Mouse (Mus musculus): ENCODE results near the gene Hoxd1. TPM values are rescaled to one million over a fixed set of nuclear protein-coding genes. Genes with fewer than 3 reads are reported as not detected.

The Hoxd1 gene
- polyA plus RNA-seq, 1 experiment, result not detected

GRCm38 (mm10) chr2:74753711-74754110, 9.1 kb upstream of the Hoxd1 start:
- Histone ChIP-seq H3K36me3 (replicated peaks; ENCODE audit: low read length) (no peaks in the 10 kb centered on the region), H3K9me3 (peaks cover 19% of the 10 kb centered on the region), H3K27me3 (replicated peaks) (peaks cover 86% of the 10 kb centered on the region), H3K4me3 (replicated peaks) (no peak overlapping the region), H3K4me1 (peaks cover 21% of the 10 kb centered on the region)
- no peak for TF ChIP-seq GATA1 (IDR thresholded peaks at IDR 0.05; ENCODE audit: borderline replicate concordance, low read length)
- TF ChIP-seq FLI1 (IDR thresholded peaks at IDR 0.05; ENCODE audit: low read length), result no peak

GRCm38 (mm10) chr2:74760146-74760545, 2.6 kb upstream of the Hoxd1 start:
- TF ChIP-seq GATA1 (IDR thresholded peaks at IDR 0.05; ENCODE audit: borderline replicate concordance, low read length) (no peak), FLI1 (IDR thresholded peaks at IDR 0.05; ENCODE audit: low read length) (no peak)
- H3K4me3 ChIP-seq (replicated peaks), result no peak overlapping the region
- peaks cover 14% of the 10 kb centered on the region for H3K4me1 ChIP-seq
- H3K27me3 ChIP-seq (replicated peaks), result peaks cover 76% of the 10 kb centered on the region
- 0 out of 2 replicates have a peak, but pooled peaks cover 5% of the 10 kb centered on the region for H3K9me3 ChIP-seq
- no peaks in the 10 kb centered on the region for H3K36me3 ChIP-seq (replicated peaks; ENCODE audit: low read length)

- Histone ChIP-seq H3K9me3 (0 out of 2 replicates have a peak, but pooled peaks cover 5% of the 10 kb centered on the region), H3K36me3 (replicated peaks; ENCODE audit: low read length) (no peaks in the 10 kb centered on the region), H3K27me3 (replicated peaks) (peaks cover 79% of the 10 kb centered on the region), H3K4me3 (replicated peaks) (no peak overlapping the region), H3K4me1 (peaks cover 14% of the 10 kb centered on the region)
- TF ChIP-seq FLI1 (IDR thresholded peaks at IDR 0.05; ENCODE audit: low read length), result no peak
- no peak for TF ChIP-seq GATA1 (IDR thresholded peaks at IDR 0.05; ENCODE audit: borderline replicate concordance, low read length)
These were observed 839 bp upstream of the Hoxd1 start for GRCm38 (mm10) chr2:74761941-74762340.

GRCm38 (mm10) chr2:74763245-74763735, 510 bp downstream of the Hoxd1 start:
- no peak for TF ChIP-seq FLI1 (IDR thresholded peaks at IDR 0.05; ENCODE audit: low read length)
- no peak for TF ChIP-seq GATA1 (IDR thresholded peaks at IDR 0.05; ENCODE audit: borderline replicate concordance, low read length)
- no peaks in the 10 kb centered on the region for H3K36me3 ChIP-seq (replicated peaks; ENCODE audit: low read length)
- H3K27me3 ChIP-seq (replicated peaks), result peaks cover 73% of the 10 kb centered on the region
- peak overlapping the region; percentile 88 for H3K4me3 ChIP-seq (replicated peaks)
- H3K9me3 ChIP-seq, result 0 out of 2 replicates have a peak, but pooled peaks cover 5% of the 10 kb centered on the region
- peaks cover 14% of the 10 kb centered on the region for H3K4me1 ChIP-seq

- no peak for TF ChIP-seq FLI1 (IDR thresholded peaks at IDR 0.05; ENCODE audit: low read length)
- TF ChIP-seq GATA1 (IDR thresholded peaks at IDR 0.05; ENCODE audit: borderline replicate concordance, low read length), result no peak
- Histone ChIP-seq H3K9me3 (0 out of 2 replicates have a peak, but pooled peaks cover 5% of the 10 kb centered on the region), H3K27me3 (replicated peaks) (peaks cover 73% of the 10 kb centered on the region), H3K4me3 (replicated peaks) (no peak overlapping the region), H3K36me3 (replicated peaks; ENCODE audit: low read length) (no peaks in the 10 kb centered on the region), H3K4me1 (peaks cover 14% of the 10 kb centered on the region)
These were observed 1.2 kb downstream of the Hoxd1 start for GRCm38 (mm10) chr2:74763976-74764375.

- H3K9me3 ChIP-seq, result peaks cover 4% of the 10 kb centered on the region; the same call in 1 of the 2 replicates
- H3K36me3 ChIP-seq (replicated peaks; ENCODE audit: low read length), result no peaks in the 10 kb centered on the region
- H3K4me1 ChIP-seq, result no peaks in the 10 kb centered on the region
- TF ChIP-seq FLI1 (IDR thresholded peaks at IDR 0.05; ENCODE audit: low read length) (no peak), GATA1 (IDR thresholded peaks at IDR 0.05; ENCODE audit: borderline replicate concordance, low read length) (no peak)
- peaks cover 25% of the 10 kb centered on the region for H3K27me3 ChIP-seq (replicated peaks)
- H3K4me3 ChIP-seq (replicated peaks), result no peak overlapping the region
These were observed 11.6 kb downstream of the Hoxd1 start for GRCm38 (mm10) chr2:74774359-74774758.

GRCm38 (mm10) chr2:74777536-74778275, 14.9 kb downstream of the Hoxd1 start:
- Histone ChIP-seq H3K4me3 (replicated peaks) (no peak overlapping the region), H3K9me3 (no peaks in the 10 kb centered on the region), H3K27me3 (replicated peaks) (peaks cover 16% of the 10 kb centered on the region), H3K36me3 (replicated peaks; ENCODE audit: low read length) (no peaks in the 10 kb centered on the region), H3K4me1 (no peaks in the 10 kb centered on the region)
- TF ChIP-seq FLI1 (IDR thresholded peaks at IDR 0.05; ENCODE audit: low read length), result no peak
- no peak for TF ChIP-seq GATA1 (IDR thresholded peaks at IDR 0.05; ENCODE audit: borderline replicate concordance, low read length)

GRCm38 (mm10) chr2:74781386-74781785, 18.6 kb downstream of the Hoxd1 start:
- no peak for TF ChIP-seq GATA1 (IDR thresholded peaks at IDR 0.05; ENCODE audit: borderline replicate concordance, low read length)
- no peak for TF ChIP-seq FLI1 (IDR thresholded peaks at IDR 0.05; ENCODE audit: low read length)
- Histone ChIP-seq H3K36me3 (replicated peaks; ENCODE audit: low read length) (no peaks in the 10 kb centered on the region), H3K27me3 (replicated peaks) (peaks cover 16% of the 10 kb centered on the region), H3K4me1 (no peaks in the 10 kb centered on the region), H3K9me3 (no peaks in the 10 kb centered on the region), H3K4me3 (replicated peaks) (no peak overlapping the region)

- no peaks in the 10 kb centered on the region for H3K36me3 ChIP-seq (replicated peaks; ENCODE audit: low read length)
- no peak for TF ChIP-seq GATA1 (IDR thresholded peaks at IDR 0.05; ENCODE audit: borderline replicate concordance, low read length)
- TF ChIP-seq FLI1 (IDR thresholded peaks at IDR 0.05; ENCODE audit: low read length), result no peak
- no peak overlapping the region for H3K4me3 ChIP-seq (replicated peaks)
- H3K27me3 ChIP-seq (replicated peaks), result peaks cover 14% of the 10 kb centered on the region
- H3K9me3 ChIP-seq, result no peaks in the 10 kb centered on the region
- no peaks in the 10 kb centered on the region for H3K4me1 ChIP-seq
These were observed 32.8 kb downstream of the Hoxd1 start for GRCm38 (mm10) chr2:74795531-74795930.

GRCm38 (mm10) chr2:74808431-74808830, 45.7 kb downstream of the Hoxd1 start:
- no peaks in the 10 kb centered on the region for H3K4me1 ChIP-seq
- TF ChIP-seq GATA1 (IDR thresholded peaks at IDR 0.05; ENCODE audit: borderline replicate concordance, low read length) (no peak), FLI1 (IDR thresholded peaks at IDR 0.05; ENCODE audit: low read length) (no peak)
- no peaks in the 10 kb centered on the region for H3K36me3 ChIP-seq (replicated peaks; ENCODE audit: low read length)
- no peaks in the 10 kb centered on the region for H3K9me3 ChIP-seq
- H3K27me3 ChIP-seq (replicated peaks), result peaks cover 25% of the 10 kb centered on the region
- no peak overlapping the region for H3K4me3 ChIP-seq (replicated peaks)

Other genes with a start within 250 kb of the Hoxd1 start
- 11.1 and 19.3 TPM in 2 replicates for gene Lnpk, start 183.5 kb upstream of the Hoxd1 start, polyA plus RNA-seq (2012; ENCODE audit: insufficient read depth, low replicate concordance)
- gene Evx2, start 103.4 kb upstream of the Hoxd1 start, polyA plus RNA-seq (2012; ENCODE audit: insufficient read depth, low replicate concordance), result not detected in 2 replicates
- gene Hoxd13, start 94.7 kb upstream of the Hoxd1 start, polyA plus RNA-seq (2012; ENCODE audit: insufficient read depth, low replicate concordance), result not detected in 2 replicates
- not detected in 2 replicates for gene Hoxd12, start 88.0 kb upstream of the Hoxd1 start, polyA plus RNA-seq (2012; ENCODE audit: insufficient read depth, low replicate concordance)
- not detected in 2 replicates for gene Hoxd11, start 83.4 kb upstream of the Hoxd1 start, polyA plus RNA-seq (2012; ENCODE audit: insufficient read depth, low replicate concordance)
- not detected in 2 replicates for gene Hoxd10, start 71.1 kb upstream of the Hoxd1 start, polyA plus RNA-seq (2012; ENCODE audit: insufficient read depth, low replicate concordance)
- not detected in 2 replicates for gene Hoxd9, start 65.3 kb upstream of the Hoxd1 start, polyA plus RNA-seq (2012; ENCODE audit: insufficient read depth, low replicate concordance)
- not detected in 2 replicates for gene Hoxd8, start 58.4 kb upstream of the Hoxd1 start, polyA plus RNA-seq (2012; ENCODE audit: insufficient read depth, low replicate concordance)
- gene Hoxd3, start 51.1 kb upstream of the Hoxd1 start, polyA plus RNA-seq (2012; ENCODE audit: insufficient read depth, low replicate concordance), result not detected in 2 replicates
- not detected in 2 replicates for gene Hoxd4, start 51.1 kb upstream of the Hoxd1 start, polyA plus RNA-seq (2012; ENCODE audit: insufficient read depth, low replicate concordance)
- not detected in 2 replicates for gene Gm28230, start 36.3 kb upstream of the Hoxd1 start, polyA plus RNA-seq (2012; ENCODE audit: insufficient read depth, low replicate concordance)
- gene Mtx2, start 62.8 kb downstream of the Hoxd1 start, polyA plus RNA-seq (2012; ENCODE audit: insufficient read depth, low replicate concordance), result 22.0 and 36.3 TPM in 2 replicates